Mouse (Mus musculus): Measurements from ENCODE around the gene Gpc2.

Gpc2 gene

GRCm38 (mm10) chr5:138279585-138280424 is at the start of gene Gpc2, which contains the start of the genes Gm43720 and Stag3:
Gene Gpc2, minus strand, starts transcription at chr5:138280005.
Gene Gm43720, minus strand, starts transcription at chr5:138279958.
Gene Stag3, plus strand, starts transcription at chr5:138280240.
- peak; percentile 43 to 63 for DNase-seq

- DNase-seq, result no peak
Observed at GRCm38 (mm10) chr5:138312795-138313194, 33.0 kb upstream of the Gpc2 start.

GRCm38 (mm10) chr5:138299613-138300012 is 19.8 kb upstream of the Gpc2 start:
- no peak for DNase-seq

- no peak for DNase-seq
Observed at GRCm38 (mm10) chr5:138294158-138294557, 14.4 kb upstream of the Gpc2 start.

GRCm38 (mm10) chr5:138291638-138292037 is 11.8 kb upstream of the Gpc2 start:
- no peak for DNase-seq

GRCm38 (mm10) chr5:138287861-138288260 is 8.1 kb upstream of the Gpc2 start:
- DNase-seq, result no peak

- no peak for DNase-seq
Observed at GRCm38 (mm10) chr5:138283540-138283939, 3.7 kb upstream of the Gpc2 start.

GRCm38 (mm10) chr5:138281798-138282197 is 2.0 kb upstream of the Gpc2 start:
- DNase-seq, result no peak

- DNase-seq, result peak in 1 of 2 experiments; percentile 0
Observed at GRCm38 (mm10) chr5:138280829-138281228, 1.0 kb upstream of the Gpc2 start.

GRCm38 (mm10) chr5:138280425-138280768 is 592 bp upstream of the Gpc2 start:
- DNase-seq, result no peak

GRCm38 (mm10) chr5:138277994-138278393 is 1.8 kb downstream of the Gpc2 start:
- DNase-seq, result peak in 1 of 2 experiments; percentile 0

- no peak for DNase-seq
Observed at GRCm38 (mm10) chr5:138275216-138276050, 4.4 kb downstream of the Gpc2 start.

- no peak for DNase-seq
Observed at GRCm38 (mm10) chr5:138274186-138274585, 5.6 kb downstream of the Gpc2 start.

GRCm38 (mm10) chr5:138272409-138272923 is 7.3 kb downstream of the Gpc2 start, which contains the start of gene Gal3st4:
Gene Gal3st4, minus strand, starts transcription at chr5:138272840.
- DNase-seq, result no peak

GRCm38 (mm10) chr5:138271232-138271631 is 8.6 kb downstream of the Gpc2 start:
- no peak for DNase-seq

GRCm38 (mm10) chr5:138268980-138269379 is 10.8 kb downstream of the Gpc2 start:
- no peak for DNase-seq

- no peak for DNase-seq
Observed at GRCm38 (mm10) chr5:138267114-138267513, 12.7 kb downstream of the Gpc2 start.

GRCm38 (mm10) chr5:138265712-138266111 is 14.1 kb downstream of the Gpc2 start:
- no peak for DNase-seq

GRCm38 (mm10) chr5:138264207-138264578 is 15.6 kb downstream of the Gpc2 start:
- no peak for DNase-seq

- DNase-seq, result peak; percentile 91 to 93
Observed at GRCm38 (mm10) chr5:138263260-138264206, 16.3 kb downstream of the Gpc2 start, which contains the start of gene BC037034. Gene BC037034, minus strand, starts transcription at chr5:138264033.

- DNase-seq, result no peak
Observed at GRCm38 (mm10) chr5:138262582-138263240, 17.1 kb downstream of the Gpc2 start.

- no peak for DNase-seq
Observed at GRCm38 (mm10) chr5:138262001-138262400, 17.8 kb downstream of the Gpc2 start.

Measured in cerebellum, postnatal 36 days (tissue).